Mouse (Mus musculus) frontal cortex, postnatal 25 days (tissue): Measurements from ENCODE around the gene Lnpep.
"Not testable (repeated sequence)": the region's sequence is repeated elsewhere in the genome, so short reads cannot be mapped to it uniquely, and the experiment has no call there.

ENCODE experiments used
- DNase-seq, 2 experiments: peaks; one replicate each; pipeline ENCODE4 v3.0.0; 2022; ENCODE audit warnings: low spot score in 2 of 2

Gene Lnpep

DNA sequence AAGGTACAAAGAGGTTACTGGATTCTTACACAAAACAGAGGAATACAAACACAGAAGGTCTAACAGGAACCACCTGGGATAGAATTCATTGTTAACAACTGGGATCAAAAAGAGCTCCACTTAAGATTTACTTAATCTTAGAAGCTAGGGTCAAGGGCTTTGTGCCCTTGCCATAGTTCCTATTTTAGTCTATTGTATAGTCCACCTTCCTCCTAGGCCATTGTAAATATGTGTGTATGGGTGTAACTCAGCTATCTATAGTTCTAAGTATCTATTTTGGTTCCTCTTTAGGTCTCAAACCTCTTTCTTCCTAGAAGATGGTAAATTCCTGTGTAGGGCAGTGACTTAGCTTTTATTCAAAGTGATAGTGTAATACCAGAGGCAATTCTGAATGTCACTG, 128.6 kb downstream of the Lnpep start:
- DNase-seq = not testable (repeated sequence)

DNA sequence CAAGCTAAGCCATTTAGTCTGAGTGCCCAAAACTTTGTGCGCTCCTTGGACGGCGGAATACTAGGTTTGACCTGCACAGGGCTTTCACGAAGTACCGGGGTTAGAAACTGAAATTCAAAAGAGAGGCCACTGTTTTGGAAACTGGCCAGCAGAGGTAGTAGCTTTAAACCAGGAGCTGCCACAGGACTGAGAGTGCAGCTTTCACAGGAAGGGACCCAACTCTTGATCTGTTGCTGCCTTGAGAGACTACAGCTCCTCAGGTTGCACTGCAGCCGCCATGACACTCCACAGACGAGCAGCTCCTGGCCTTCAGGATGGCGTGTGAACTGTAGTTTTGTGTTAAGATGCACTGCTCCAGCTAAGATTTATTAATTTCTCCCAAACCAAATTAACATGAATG, 132.7 kb downstream of the Lnpep start:
- DNase-seq = no peak

DNA sequence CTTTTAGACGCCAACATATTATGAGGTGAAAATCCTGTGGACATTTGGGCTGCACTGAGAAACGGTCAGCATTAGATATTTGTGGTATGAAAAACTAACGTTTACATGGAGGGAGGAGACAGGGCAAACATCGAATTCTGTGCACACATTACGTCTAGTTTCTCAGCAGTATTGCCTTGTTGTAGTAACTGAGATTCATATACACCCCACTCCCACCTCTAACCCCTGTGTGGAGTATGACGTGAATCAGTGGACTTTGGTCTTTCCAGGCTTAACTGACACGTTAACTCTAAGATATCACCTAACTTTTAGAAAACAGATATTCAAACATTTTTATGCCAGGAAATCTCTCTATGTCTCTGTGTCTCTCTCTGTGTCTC, 133.2 kb downstream of the Lnpep start:
- DNase-seq = no peak

DNA sequence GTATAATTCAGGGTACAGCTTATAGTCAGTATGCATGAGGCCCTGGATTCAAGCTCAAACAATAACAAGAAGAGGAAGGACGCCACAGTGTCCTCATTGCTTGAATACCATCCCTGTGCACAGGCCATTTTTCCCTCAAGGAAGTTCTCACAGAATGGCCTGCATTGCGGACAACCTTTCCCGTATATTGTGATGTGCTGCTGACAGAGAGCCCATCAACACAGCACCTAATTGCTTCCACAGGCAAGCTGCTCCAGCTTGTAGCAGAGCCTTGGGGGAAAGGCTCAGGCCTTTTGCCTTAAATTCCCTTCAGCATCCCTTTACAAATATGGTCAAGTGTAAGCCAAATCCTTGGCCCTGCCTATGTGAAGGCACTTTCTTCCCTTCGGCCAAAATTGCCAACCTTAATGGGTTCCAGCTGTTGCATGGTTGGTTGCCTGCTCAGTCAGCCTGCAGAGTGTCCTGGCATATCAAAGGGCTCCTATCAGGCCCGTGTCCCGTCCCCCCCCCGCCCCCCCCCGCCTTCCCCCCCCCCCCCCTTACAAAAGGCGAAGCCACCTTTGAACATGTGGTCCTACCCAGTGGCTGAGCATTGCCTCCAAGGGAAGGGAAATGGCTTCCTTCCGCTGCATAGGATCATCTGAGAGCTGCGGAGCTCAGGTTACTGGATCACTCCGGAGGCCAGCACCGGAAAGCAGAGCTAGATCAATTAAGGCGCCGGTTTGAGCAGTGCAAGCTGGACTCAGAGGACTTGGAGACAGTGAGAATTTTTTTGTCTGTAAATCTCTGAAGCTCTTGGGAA, 133.8 kb downstream of the Lnpep start:
- no peak for DNase-seq

DNA sequence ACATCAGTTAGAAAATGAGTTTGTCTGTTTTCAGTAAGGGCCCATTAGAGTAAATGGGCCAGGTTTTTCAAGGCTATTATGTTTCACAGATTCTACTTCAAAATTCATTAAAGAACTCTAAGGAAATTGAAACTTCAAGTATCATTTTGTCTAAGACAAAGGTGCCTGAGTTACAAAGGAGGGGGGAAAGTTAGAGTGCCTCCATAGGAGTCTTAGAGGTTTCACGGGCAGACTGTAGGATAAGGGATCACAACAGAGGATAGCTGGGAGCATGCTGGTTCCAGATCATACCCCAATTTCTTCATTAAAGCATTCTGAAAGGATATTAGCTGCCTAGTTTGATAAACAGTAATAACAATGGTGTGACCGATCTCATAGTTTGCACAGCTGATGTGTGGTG, 139.1 kb downstream of the Lnpep start:
- no peak for DNase-seq
